Mouse (Mus musculus) small intestine, adult 2 months (tissue): ENCODE results near the gene Shbg. TPM values are rescaled to one million over a fixed set of nuclear protein-coding genes. Genes with fewer than 3 reads are reported as not detected.
A peak's percentile ranks its signal among the peaks of the same experiment; 100 is the strongest.

Experiments
- H3K27ac ChIP-seq: fragments of 200-500 bp; 2 replicates; pipeline ENCODE4 v1.5.1; 2012; ENCODE audit warnings: low read depth, low read length, control low read depth, inconsistent platforms; ENCODE audit not compliant: insufficient read depth
- H3K27me3 ChIP-seq: fragments of 200-500 bp; 2 replicates; pipeline ENCODE4 v1.6.1; 2012; ENCODE audit warnings: mild to moderate bottlenecking, moderate library complexity, low read length, inconsistent platforms; ENCODE audit not compliant: control insufficient read depth, insufficient read depth
- H3K36me3 ChIP-seq: fragments of 200-500 bp; 2 replicates; pipeline ENCODE4 v1.6.1; 2012; ENCODE audit warnings: mild to moderate bottlenecking, low read length, control low read depth, inconsistent platforms; ENCODE audit not compliant: control insufficient read depth, insufficient read depth
- H3K4me1 ChIP-seq: fragments of 200-500 bp; 2 replicates; pipeline ENCODE4 v1.6.1; 2012; ENCODE audit warnings: low read length, inconsistent platforms, mixed read lengths; ENCODE audit not compliant: control insufficient read depth, insufficient read depth, insufficient read length
- H3K4me3 ChIP-seq: fragments of 200-500 bp; 2 replicates; pipeline ENCODE4 v1.5.1; 2012; ENCODE audit warnings: low read depth, mild to moderate bottlenecking, control low read depth, inconsistent platforms, low read length, moderate library complexity
- CTCF ChIP-seq: fragments of 200-500 bp; IDR thresholded peaks from 2 replicates; pipeline ENCODE4 v1.5.1; 2012; ENCODE audit warnings: low read depth, mild to moderate bottlenecking, control low read depth, inconsistent platforms, low read length, moderate library complexity, mixed read lengths; ENCODE audit not compliant: insufficient replicate concordance, insufficient read length; ENCODE audit errors: extremely low read depth
- POLR2A ChIP-seq: fragments of 200-500 bp; IDR thresholded peaks from 2 replicates; pipeline ENCODE4 v1.6.1; 2012; ENCODE audit warnings: low read depth, mild to moderate bottlenecking, control low read depth, inconsistent platforms, low read length, moderate library complexity
- WGBS: fragments of 180-500 bp; shearing (Covaris S2); methylation state at CpG from one replicate; pipeline ENCODE4 v1.1.7; 2018; 5-methylcytosine and 5-hydroxymethylcytosine counted together
- polyA plus RNA-seq: library from polyadenylated mRNA; depleted of rRNA; stranded (reverse); fragments of >200 nt; gene quantifications from 2 replicates; pipeline ENCODE4 v1.2.3, GENCODE M21; 2012

Shbg gene
- polyA plus RNA-seq, 1 experiment: not detected

- H3K27ac ChIP-seq: no peak overlapping the region
- TF ChIP-seq POLR2A (no peak), CTCF (peak; percentile 84)
- H3K36me3 ChIP-seq: no peaks in the 10 kb centered on the region
- WGBS: 6% methylated on average over 19 of the region's 19 CpGs
- peak overlapping the region; percentile 22 for H3K4me3 ChIP-seq
- no peaks in the 10 kb centered on the region for H3K27me3 ChIP-seq
- no peaks in the 10 kb centered on the region for H3K4me1 ChIP-seq
Observed at GRCm38 (mm10) chr11:69613553-69614256, 4.0 kb downstream of the Shbg start.

GRCm38 (mm10) chr11:69610899-69611298, 6.8 kb downstream of the Shbg start:
- WGBS: 60% methylated on average over 4 of the region's 4 CpGs
- Histone ChIP-seq H3K27ac (no peak overlapping the region), H3K36me3 (no peaks in the 10 kb centered on the region), H3K4me1 (peaks cover 5% of the 10 kb centered on the region; the same call in 1 of the 2 replicates), H3K4me3 (no peak overlapping the region), H3K27me3 (no peaks in the 10 kb centered on the region; the same call in 1 of the 2 replicates)
- no peak for TF ChIP-seq CTCF

- Histone ChIP-seq H3K27me3 (peaks cover 10% of the 10 kb centered on the region), H3K27ac (no peak overlapping the region), H3K4me1 (peaks cover 11% of the 10 kb centered on the region), H3K36me3 (no peaks in the 10 kb centered on the region), H3K4me3 (no peak overlapping the region)
- no peak for TF ChIP-seq POLR2A
- no peak for TF ChIP-seq CTCF
- WGBS: 63% methylated on average over 7 of the region's 7 CpGs
Observed at GRCm38 (mm10) chr11:69609416-69609815, 8.3 kb downstream of the Shbg start.

GRCm38 (mm10) chr11:69608525-69608924, 9.2 kb downstream of the Shbg start:
- Histone ChIP-seq H3K4me1 (peaks cover 11% of the 10 kb centered on the region), H3K27me3 (peaks cover 12% of the 10 kb centered on the region), H3K4me3 (no peak overlapping the region), H3K36me3 (no peaks in the 10 kb centered on the region), H3K27ac (no peak overlapping the region)
- WGBS: 81% methylated on average over 3 of the region's 3 CpGs
- TF ChIP-seq POLR2A (no peak), CTCF (no peak)

- no peak overlapping the region for H3K4me3 ChIP-seq
- no peaks in the 10 kb centered on the region for H3K36me3 ChIP-seq
- TF ChIP-seq CTCF (no peak), POLR2A (no peak)
- no peak overlapping the region for H3K27ac ChIP-seq
- H3K4me1 ChIP-seq: peaks cover 11% of the 10 kb centered on the region
- peaks cover 12% of the 10 kb centered on the region for H3K27me3 ChIP-seq
- 81% methylated on average over 2 of the region's 2 CpGs for WGBS
Observed at GRCm38 (mm10) chr11:69606832-69607231, 10.9 kb downstream of the Shbg start.

- peaks cover 11% of the 10 kb centered on the region for H3K4me1 ChIP-seq
- no peak overlapping the region for H3K4me3 ChIP-seq
- no peak overlapping the region for H3K27ac ChIP-seq
- H3K36me3 ChIP-seq: no peaks in the 10 kb centered on the region
- 77% methylated on average over 2 of the region's 2 CpGs for WGBS
- TF ChIP-seq POLR2A (no peak), CTCF (no peak)
- peaks cover 12% of the 10 kb centered on the region for H3K27me3 ChIP-seq
Observed at GRCm38 (mm10) chr11:69606491-69606795, 11.3 kb downstream of the Shbg start.

- H3K27me3 ChIP-seq: peaks cover 12% of the 10 kb centered on the region
- H3K4me3 ChIP-seq: peak within 1 kb of the TSS; percentile 68
- peaks cover 11% of the 10 kb centered on the region for H3K4me1 ChIP-seq
- no peak within 1 kb of the TSS for H3K27ac ChIP-seq
- H3K36me3 ChIP-seq: no peaks in the 10 kb centered on the region
- TF ChIP-seq POLR2A: peak; percentile 75; the same call in 1 of the 2 replicates
- 0 out of 2 replicates have a peak, but pooled peaks have one; percentile 0 for TF ChIP-seq CTCF
- 3% methylated on average over 32 of the region's 32 CpGs for WGBS
Observed at GRCm38 (mm10) chr11:69605726-69606490, 11.8 kb downstream of the Shbg start, which contains the start of gene Atp1b2. Atp1b2 (minus strand) TSS chr11:69605942.
